Mouse (Mus musculus): ENCODE results near the gene AI464131. TPM values are rescaled to one million over a fixed set of nuclear protein-coding genes. Genes with fewer than 3 reads are reported as not detected.

Gene AI464131
- total RNA-seq, 1 experiment = 6.4 TPM

DNA sequence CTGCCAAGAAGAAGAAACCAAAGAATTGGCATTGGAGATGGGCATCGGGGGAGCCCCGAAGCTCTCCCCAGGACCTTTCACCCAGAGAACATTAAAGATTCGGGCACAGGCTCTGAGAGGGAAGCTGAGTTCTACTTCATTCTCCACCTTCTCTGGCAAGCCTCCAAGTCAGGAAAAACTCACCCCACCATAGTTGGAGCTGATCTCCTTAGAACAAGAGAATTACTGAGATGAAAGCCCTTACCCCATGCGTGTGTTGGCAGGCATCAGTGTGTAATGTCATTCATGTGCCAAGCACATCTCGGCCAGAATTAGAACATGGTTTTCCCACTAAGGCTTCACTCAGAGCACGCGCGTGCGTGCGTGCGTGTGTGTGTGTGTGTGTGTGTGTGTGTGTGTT is 7.0 kb downstream of the AI464131 start:
- TF ChIP-seq ZC3H11A (IDR thresholded peaks at IDR 0.05; ENCODE audit: borderline replicate concordance, low read depth, low read length) (no peak), MAFK (IDR thresholded peaks at IDR 0.05; ENCODE audit: insufficient read depth, low read depth, low read length) (no peak), ZNF384 (IDR thresholded peaks at IDR 0.05; ENCODE audit: low read depth, low read length) (no peak), HCFC1 (IDR thresholded peaks at IDR 0.05; ENCODE audit: borderline replicate concordance, insufficient read depth, low read length) (no peak), CHD2 (IDR thresholded peaks at IDR 0.05; ENCODE audit: low read depth, low read length) (no peak)
- H3K36me3 ChIP-seq (ENCODE audit: control insufficient read depth, insufficient read depth, low read length, poor library complexity, severe bottlenecking) = no peaks in the 10 kb centered on the region
- H3K9me3 ChIP-seq (ENCODE audit: control insufficient read depth, insufficient read depth, low read depth, low read length) = no peaks in the 10 kb centered on the region
- H3K9ac ChIP-seq (ENCODE audit: insufficient read depth, low read depth, low read length, poor library complexity, severe bottlenecking) = no peak overlapping the region
- in situ Hi-C loops (cut with MboI; ENCODE audit: low sequenced_read_pairs in 2 of 2, unreplicated experiment in 2 of 2) = no loop called here
- DNase-seq (ENCODE audit: low read depth, low spot score) = no peak
- H3K4me1 ChIP-seq (ENCODE audit: control insufficient read depth in 2 of 2, insufficient read depth in 2 of 2, low read length in 2 of 2, poor library complexity in 1 of 2) = peaks cover 0 to 11% of the 10 kb centered on the region in 2 experiments; a peak in 2 of 4 replicates
- no peak overlapping the region for H3K4me3 ChIP-seq (ENCODE audit: insufficient read depth in 1 of 2, low read depth in 1 of 2, low read length in 2 of 2, poor library complexity in 1 of 2, severe bottlenecking in 1 of 2)
- no peak overlapping the region for H3K27ac ChIP-seq (ENCODE audit: insufficient read depth, low read depth, low read length, poor library complexity, severe bottlenecking)

DNA sequence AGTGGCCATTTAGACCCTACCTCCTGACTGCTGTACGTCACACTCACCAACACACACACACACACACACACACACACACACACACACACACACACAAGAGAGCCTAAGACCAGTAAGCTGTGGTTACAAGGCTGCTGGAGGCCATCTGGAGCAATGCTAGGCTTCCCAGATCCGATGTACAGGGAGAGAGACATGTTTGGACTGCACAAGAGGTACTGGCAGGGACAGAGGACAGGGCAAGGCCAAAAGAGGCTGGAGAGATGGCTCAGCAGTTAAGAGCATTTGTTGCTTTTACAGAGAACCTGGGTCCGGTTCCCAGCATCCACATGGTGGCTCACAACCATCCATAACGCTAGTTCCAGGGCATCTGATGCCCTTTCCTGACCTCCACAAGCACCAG is 7.8 kb downstream of the AI464131 start:
- in situ Hi-C loops (cut with MboI; ENCODE audit: low sequenced_read_pairs in 2 of 2, unreplicated experiment in 2 of 2) = no loop called here
- TF ChIP-seq MAFK (IDR thresholded peaks at IDR 0.05; ENCODE audit: insufficient read depth, low read depth, low read length) (no peak), ZC3H11A (IDR thresholded peaks at IDR 0.05; ENCODE audit: borderline replicate concordance, low read depth, low read length) (no peak), HCFC1 (IDR thresholded peaks at IDR 0.05; ENCODE audit: borderline replicate concordance, insufficient read depth, low read length) (no peak), CHD2 (IDR thresholded peaks at IDR 0.05; ENCODE audit: low read depth, low read length) (no peak), ZNF384 (IDR thresholded peaks at IDR 0.05; ENCODE audit: low read depth, low read length) (no peak)

GRCm38 (mm10) chr4:41494378-41494777 is 8.5 kb downstream of the AI464131 start:
- no peak for TF ChIP-seq CHD2 (IDR thresholded peaks at IDR 0.05; ENCODE audit: low read depth, low read length)
- TF ChIP-seq MAFK (IDR thresholded peaks at IDR 0.05; ENCODE audit: insufficient read depth, low read depth, low read length) = no peak
- Histone ChIP-seq H3K4me1 (ENCODE audit: control insufficient read depth in 2 of 2, insufficient read depth in 2 of 2, low read length in 2 of 2, poor library complexity in 1 of 2) (peaks cover 0 to 11% of the 10 kb centered on the region in 2 experiments; a peak in 1 of 4 replicates), H3K4me3 (ENCODE audit: insufficient read depth in 1 of 2, low read depth in 1 of 2, low read length in 2 of 2, poor library complexity in 1 of 2, severe bottlenecking in 1 of 2) (no peak overlapping the region), H3K27ac (ENCODE audit: insufficient read depth, low read depth, low read length, poor library complexity, severe bottlenecking) (no peak overlapping the region), H3K9me3 (ENCODE audit: control insufficient read depth, insufficient read depth, low read depth, low read length) (no peaks in the 10 kb centered on the region), H3K9ac (ENCODE audit: insufficient read depth, low read depth, low read length, poor library complexity, severe bottlenecking) (no peak overlapping the region), H3K36me3 (ENCODE audit: control insufficient read depth, insufficient read depth, low read length, poor library complexity, severe bottlenecking) (no peaks in the 10 kb centered on the region)
- in situ Hi-C loops (cut with MboI; ENCODE audit: low sequenced_read_pairs in 2 of 2, unreplicated experiment in 2 of 2) = no loop called here
- DNase-seq (ENCODE audit: low read depth, low spot score) = no peak

More for the DNA sequence above, 7.8 kb downstream of the AI464131 start:
- DNase-seq (ENCODE audit: low read depth, low spot score) = no peak
- Histone ChIP-seq H3K9ac (ENCODE audit: insufficient read depth, low read depth, low read length, poor library complexity, severe bottlenecking) (no peak overlapping the region), H3K27ac (ENCODE audit: insufficient read depth, low read depth, low read length, poor library complexity, severe bottlenecking) (no peak overlapping the region), H3K4me1 (ENCODE audit: control insufficient read depth in 2 of 2, insufficient read depth in 2 of 2, low read length in 2 of 2, poor library complexity in 1 of 2) (peaks cover 0 to 11% of the 10 kb centered on the region in 2 experiments; a peak in 2 of 4 replicates), H3K9me3 (ENCODE audit: control insufficient read depth, insufficient read depth, low read depth, low read length) (no peaks in the 10 kb centered on the region), H3K36me3 (ENCODE audit: control insufficient read depth, insufficient read depth, low read length, poor library complexity, severe bottlenecking) (no peaks in the 10 kb centered on the region), H3K4me3 (ENCODE audit: insufficient read depth in 1 of 2, low read depth in 1 of 2, low read length in 2 of 2, poor library complexity in 1 of 2, severe bottlenecking in 1 of 2) (no peak overlapping the region)

DNA sequence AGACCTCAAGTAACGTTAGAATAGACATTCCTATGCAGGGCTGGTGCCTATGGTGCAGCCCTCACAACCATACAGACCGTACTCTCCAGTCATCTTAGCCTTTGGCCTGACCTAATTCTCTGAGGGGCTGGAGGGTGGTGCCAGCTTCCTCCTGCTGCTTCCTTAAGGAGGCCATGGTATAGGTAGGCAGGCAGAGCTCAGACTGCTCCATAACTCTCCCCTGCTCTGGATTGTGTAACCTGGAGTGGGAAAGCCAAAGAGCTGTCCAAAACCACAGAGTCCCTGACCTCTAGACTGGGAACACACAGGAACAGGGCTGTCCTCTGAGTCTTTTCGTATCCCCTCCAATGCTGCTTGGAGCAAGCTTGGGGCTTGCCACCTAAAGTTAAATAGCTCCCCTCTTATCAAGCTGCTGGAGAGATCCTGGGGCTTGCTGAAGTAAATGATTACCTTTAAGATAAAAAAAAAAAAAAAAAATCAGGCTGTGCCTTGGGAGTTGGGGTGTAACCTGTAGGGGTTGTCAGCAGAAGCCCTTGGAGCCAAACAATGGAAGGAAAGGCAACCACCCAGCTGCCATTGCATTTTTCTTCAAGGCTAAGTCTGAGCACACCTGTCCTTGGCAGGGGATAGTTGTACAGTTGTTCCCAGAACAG is 9.3 kb downstream of the AI464131 start:
- in situ Hi-C loops (cut with MboI; ENCODE audit: low sequenced_read_pairs in 2 of 2, unreplicated experiment in 2 of 2) = no loop called here
- H3K4me1 ChIP-seq (ENCODE audit: control insufficient read depth in 2 of 2, insufficient read depth in 2 of 2, low read length in 2 of 2, poor library complexity in 1 of 2) = peaks cover 0 to 7% of the 10 kb centered on the region in 2 experiments; a peak in 1 of 4 replicates
- TF ChIP-seq ZC3H11A (IDR thresholded peaks at IDR 0.05; ENCODE audit: borderline replicate concordance, low read depth, low read length) = no peak
- no peak for TF ChIP-seq MAFK (IDR thresholded peaks at IDR 0.05; ENCODE audit: insufficient read depth, low read depth, low read length)
- TF ChIP-seq ZNF384 (IDR thresholded peaks at IDR 0.05; ENCODE audit: low read depth, low read length) = 0 out of 2 replicates have a peak, but pooled peaks have one; percentile 10
- H3K27ac ChIP-seq (ENCODE audit: insufficient read depth, low read depth, low read length, poor library complexity, severe bottlenecking) = no peak overlapping the region
- H3K36me3 ChIP-seq (ENCODE audit: control insufficient read depth, insufficient read depth, low read length, poor library complexity, severe bottlenecking) = no peaks in the 10 kb centered on the region
- no peak for DNase-seq (ENCODE audit: low read depth, low spot score)
- H3K9ac ChIP-seq (ENCODE audit: insufficient read depth, low read depth, low read length, poor library complexity, severe bottlenecking) = no peak overlapping the region
- H3K9me3 ChIP-seq (ENCODE audit: control insufficient read depth, insufficient read depth, low read depth, low read length) = no peaks in the 10 kb centered on the region
- no peak overlapping the region for H3K4me3 ChIP-seq (ENCODE audit: insufficient read depth in 1 of 2, low read depth in 1 of 2, low read length in 2 of 2, poor library complexity in 1 of 2, severe bottlenecking in 1 of 2)

DNA sequence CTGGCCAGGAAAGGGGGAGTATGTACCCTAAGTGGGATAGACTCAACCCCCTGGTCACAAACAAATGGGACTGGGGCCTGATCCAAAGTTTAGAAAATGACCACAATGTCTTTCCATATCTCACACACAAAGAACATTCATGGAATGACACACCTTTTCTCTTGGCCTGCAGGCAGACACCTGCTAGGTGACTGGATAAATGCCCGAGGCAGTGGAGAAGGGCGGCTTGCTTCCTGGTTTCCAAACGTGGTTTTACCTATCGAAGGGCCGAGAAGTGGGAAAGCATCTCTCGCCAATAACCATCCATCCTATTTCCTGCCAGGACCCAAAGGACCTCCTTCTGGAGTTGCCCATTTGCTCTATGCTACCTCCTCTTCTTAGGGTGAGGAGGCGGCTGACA is 9.9 kb downstream of the AI464131 start:
- DNase-seq (ENCODE audit: low read depth, low spot score) = no peak
- peaks cover 0 to 5% of the 10 kb centered on the region in 2 experiments; a peak in 1 of 4 replicates for H3K4me1 ChIP-seq (ENCODE audit: control insufficient read depth in 2 of 2, insufficient read depth in 2 of 2, low read length in 2 of 2, poor library complexity in 1 of 2)
- no peak overlapping the region for H3K4me3 ChIP-seq (ENCODE audit: insufficient read depth in 1 of 2, low read depth in 1 of 2, low read length in 2 of 2, poor library complexity in 1 of 2, severe bottlenecking in 1 of 2)
- no peak overlapping the region for H3K27ac ChIP-seq (ENCODE audit: insufficient read depth, low read depth, low read length, poor library complexity, severe bottlenecking)
- H3K9ac ChIP-seq (ENCODE audit: insufficient read depth, low read depth, low read length, poor library complexity, severe bottlenecking) = no peak overlapping the region
- no peaks in the 10 kb centered on the region for H3K9me3 ChIP-seq (ENCODE audit: control insufficient read depth, insufficient read depth, low read depth, low read length)
- in situ Hi-C loops (cut with MboI; ENCODE audit: low sequenced_read_pairs in 2 of 2, unreplicated experiment in 2 of 2) = no loop called here
- no peaks in the 10 kb centered on the region for H3K36me3 ChIP-seq (ENCODE audit: control insufficient read depth, insufficient read depth, low read length, poor library complexity, severe bottlenecking)
- TF ChIP-seq ZC3H11A (IDR thresholded peaks at IDR 0.05; ENCODE audit: borderline replicate concordance, low read depth, low read length) = no peak
- no peak for TF ChIP-seq CHD2 (IDR thresholded peaks at IDR 0.05; ENCODE audit: low read depth, low read length)
- TF ChIP-seq ZNF384 (IDR thresholded peaks at IDR 0.05; ENCODE audit: low read depth, low read length) = no peak
- TF ChIP-seq MAFK (IDR thresholded peaks at IDR 0.05; ENCODE audit: insufficient read depth, low read depth, low read length) = no peak
- TF ChIP-seq HCFC1 (IDR thresholded peaks at IDR 0.05; ENCODE audit: borderline replicate concordance, insufficient read depth, low read length) = no peak

All from ES-E14 (cell line).